Mouse (Mus musculus) spleen, adult 2 months (tissue): Measurements from ENCODE around the gene Inpp5e. TPM values are rescaled to one million over a fixed set of nuclear protein-coding genes. Genes with fewer than 3 reads are reported as not detected.

ENCODE experiments used
- DNase-seq, 2 experiments: peaks; one replicate each; pipeline versions ENCODE4 v3.0.0 to v3.0.0-alpha.2; 2012 to 2021; ENCODE audit warnings: low spot score in 2 of 2, low read depth in 1 of 2
- H3K27ac ChIP-seq: fragments of 200-500 bp; 2 replicates; pipeline ENCODE4 v1.5.1; 2012; ENCODE audit warnings: low read length, inconsistent platforms; ENCODE audit not compliant: insufficient read depth
- H3K27me3 ChIP-seq: fragments of 200-500 bp; 2 replicates; pipeline ENCODE4 v1.6.1; 2012; ENCODE audit warnings: mild to moderate bottlenecking, moderate library complexity, low read length, inconsistent platforms; ENCODE audit not compliant: control insufficient read depth, insufficient read depth
- H3K36me3 ChIP-seq: fragments of 200-500 bp; 2 replicates; pipeline ENCODE4 v1.6.1; 2012; ENCODE audit warnings: mild to moderate bottlenecking, low read length, inconsistent platforms; ENCODE audit not compliant: control insufficient read depth, insufficient read depth
- H3K4me1 ChIP-seq: fragments of 200-500 bp; 2 replicates; pipeline ENCODE4 v1.6.1; 2011; ENCODE audit warnings: inconsistent platforms; ENCODE audit not compliant: control insufficient read depth, insufficient read depth, insufficient read length
- H3K4me3 ChIP-seq: fragments of 200-500 bp; 2 replicates; pipeline ENCODE4 v1.5.1; 2011; ENCODE audit warnings: mild to moderate bottlenecking, inconsistent platforms; ENCODE audit not compliant: insufficient read depth, insufficient read length; ENCODE audit errors: extremely low read depth
- CTCF ChIP-seq: fragments of 200-500 bp; IDR thresholded peaks from 2 replicates; pipeline ENCODE4 v1.5.1; 2011; ENCODE audit warnings: mild to moderate bottlenecking, inconsistent platforms; ENCODE audit not compliant: insufficient read depth, insufficient read length, insufficient replicate concordance; ENCODE audit errors: extremely low read depth
- POLR2A ChIP-seq: fragments of 200-500 bp; IDR thresholded peaks from 2 replicates; pipeline ENCODE4 v1.6.1; 2011; ENCODE audit warnings: low read depth, low read length, inconsistent platforms
- WGBS: fragments of 180-500 bp; shearing (Covaris S2); methylation state at CpG from one replicate; pipeline ENCODE4 v1.1.7; 2018; 5-methylcytosine and 5-hydroxymethylcytosine counted together
- polyA plus RNA-seq: library from polyadenylated mRNA; depleted of rRNA; stranded (reverse); fragments of >200 nt; gene quantifications from 2 replicates; pipeline ENCODE4 v1.2.3, GENCODE M21; 2012

Inpp5e gene
- polyA plus RNA-seq, 1 experiment = 22.8 TPM

GRCm38 (mm10) chr2:26441261-26441660, 32.3 kb upstream of the Inpp5e start:
- TF ChIP-seq POLR2A (no peak), CTCF (no peak)
- Histone ChIP-seq H3K36me3 (peaks cover 32% of the 10 kb centered on the region), H3K27ac (no peak overlapping the region), H3K27me3 (no peaks in the 10 kb centered on the region), H3K4me3 (no peak overlapping the region), H3K4me1 (peaks cover 4% of the 10 kb centered on the region; the same call in 1 of the 2 replicates)
- 92% methylated on average over 4 of the region's 4 CpGs for WGBS
- no peak for DNase-seq

- H3K36me3 ChIP-seq = peaks cover 41% of the 10 kb centered on the region
- no peak overlapping the region for H3K27ac ChIP-seq
- no peaks in the 10 kb centered on the region for H3K27me3 ChIP-seq
Observed at GRCm38 (mm10) chr2:26439671-26440070, 30.7 kb upstream of the Inpp5e start.

GRCm38 (mm10) chr2:26438373-26438772, 29.4 kb upstream of the Inpp5e start:
- peaks cover 47% of the 10 kb centered on the region for H3K36me3 ChIP-seq
- no peak for DNase-seq
- WGBS = 92% methylated on average over 7 of the region's 7 CpGs
- TF ChIP-seq POLR2A (no peak), CTCF (no peak)
- no peaks in the 10 kb centered on the region for H3K4me1 ChIP-seq
- no peak overlapping the region for H3K27ac ChIP-seq
- H3K27me3 ChIP-seq = no peaks in the 10 kb centered on the region
- no peak overlapping the region for H3K4me3 ChIP-seq

More at GRCm38 (mm10) chr2:26439671-26440070, 30.7 kb upstream of the Inpp5e start:
- Histone ChIP-seq H3K4me1 (peaks cover 4% of the 10 kb centered on the region; the same call in 1 of the 2 replicates), H3K4me3 (no peak overlapping the region)
- 92% methylated on average over 6 of the region's 6 CpGs for WGBS
- TF ChIP-seq CTCF = no peak
- no peak for TF ChIP-seq POLR2A
- no peak for DNase-seq

- DNase-seq = no peak
- Histone ChIP-seq H3K27me3 (no peaks in the 10 kb centered on the region), H3K36me3 (peaks cover 54% of the 10 kb centered on the region), H3K27ac (no peak overlapping the region), H3K4me3 (no peak overlapping the region), H3K4me1 (no peaks in the 10 kb centered on the region)
- 83% methylated on average over 4 of the region's 4 CpGs for WGBS
- TF ChIP-seq POLR2A = no peak
- no peak for TF ChIP-seq CTCF
Observed at GRCm38 (mm10) chr2:26437221-26437620, 28.2 kb upstream of the Inpp5e start.

- H3K4me1 ChIP-seq = no peaks in the 10 kb centered on the region
- H3K27me3 ChIP-seq = no peaks in the 10 kb centered on the region
- 90% methylated on average over 7 of the region's 7 CpGs for WGBS
- H3K4me3 ChIP-seq = no peak overlapping the region
- no peak for DNase-seq
- TF ChIP-seq POLR2A = no peak
- no peak for TF ChIP-seq CTCF
- H3K36me3 ChIP-seq = peaks cover 54% of the 10 kb centered on the region
- no peak overlapping the region for H3K27ac ChIP-seq
Observed at GRCm38 (mm10) chr2:26434791-26435572, 26.0 kb upstream of the Inpp5e start.

- TF ChIP-seq CTCF (no peak), POLR2A (no peak)
- H3K27me3 ChIP-seq = no peaks in the 10 kb centered on the region
- DNase-seq = no peak
- no peaks in the 10 kb centered on the region for H3K4me1 ChIP-seq
- no peak overlapping the region for H3K4me3 ChIP-seq
- peaks cover 57% of the 10 kb centered on the region for H3K36me3 ChIP-seq
- H3K27ac ChIP-seq = no peak overlapping the region
- WGBS = 97% methylated on average over 5 of the region's 5 CpGs
Observed at GRCm38 (mm10) chr2:26429851-26430250, 20.8 kb upstream of the Inpp5e start.

- Histone ChIP-seq H3K36me3 (peaks cover 62% of the 10 kb centered on the region), H3K4me1 (no peaks in the 10 kb centered on the region)
- 94% methylated on average over 2 of the region's 2 CpGs for WGBS
Observed at GRCm38 (mm10) chr2:26424541-26424940, 15.5 kb upstream of the Inpp5e start.

More at GRCm38 (mm10) chr2:26424541-26424940, 15.5 kb upstream of the Inpp5e start:
- no peak for DNase-seq
- Histone ChIP-seq H3K27ac (no peak overlapping the region), H3K4me3 (no peak overlapping the region), H3K27me3 (no peaks in the 10 kb centered on the region)
- TF ChIP-seq CTCF (no peak), POLR2A (no peak)
